Mouse (Mus musculus): ENCODE measurements around the gene Rnf213.

DNA sequence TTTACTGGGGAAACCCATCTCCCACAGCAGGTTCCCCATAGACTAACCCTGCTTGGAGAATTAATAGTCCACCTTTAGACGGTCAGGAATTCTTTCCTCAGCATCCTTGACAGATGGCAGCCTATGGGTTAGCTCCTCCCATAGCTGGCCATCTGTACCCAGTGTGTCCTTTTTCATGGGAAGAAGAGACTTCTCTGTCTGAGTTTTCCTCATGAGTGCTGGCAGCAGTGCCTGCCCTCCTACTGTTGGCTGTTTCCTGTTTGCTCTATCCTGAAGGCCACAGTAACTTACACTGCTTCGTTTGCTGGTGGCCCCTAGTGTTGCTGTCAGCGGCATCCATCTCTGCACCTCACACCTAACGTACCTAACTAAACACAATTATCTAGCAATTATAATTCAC is 104.6 kb downstream of the Rnf213 start:
- TF ChIP-seq EP300 (IDR thresholded peaks at IDR 0.05; ENCODE audit: low read depth), result no peak
- TF ChIP-seq CTCF (IDR thresholded peaks at IDR 0.05; ENCODE audit: low read depth), result no peak
